Mouse (Mus musculus) intestine, postnatal 0 days (tissue): Measurements from ENCODE around the gene Mecom. TPM values are rescaled to one million over a fixed set of nuclear protein-coding genes. Genes with fewer than 3 reads are reported as not detected.
A peak's percentile ranks its signal among the peaks of the same experiment; 100 is the strongest.
"Not testable (repeated sequence)": the region's sequence is repeated elsewhere in the genome, so short reads cannot be mapped to it uniquely, and the experiment has no call there.

ENCODE experiments used
- ATAC-seq: fragments of 200-750 bp; cut with Nextera tagmentation; 2 replicates; pipeline ENCODE4 v1.8.0; 2017; ENCODE audit warnings: mild to moderate bottlenecking, moderate TSS enrichment, moderate library complexity
- H3K27ac ChIP-seq: fragments of 300-500 bp; sonication (generic); 2 replicates; pipeline ENCODE4 v1.5.1; 2014; ENCODE audit warnings: mild to moderate bottlenecking, low read depth, low read length, moderate library complexity
- H3K27me3 ChIP-seq: fragments of 300-500 bp; sonication (generic); replicated peaks from 2 replicates; pipeline ENCODE4 v1.6.1; 2014; ENCODE audit warnings: low read length, mixed read lengths; ENCODE audit not compliant: control insufficient read depth, insufficient read depth
- H3K36me3 ChIP-seq: fragments of 300-500 bp; sonication (generic); 2 replicates; pipeline ENCODE4 v1.6.1; 2014; ENCODE audit warnings: mild to moderate bottlenecking, moderate library complexity; ENCODE audit not compliant: control insufficient read depth, insufficient read depth
- H3K4me1 ChIP-seq: fragments of 300-500 bp; sonication (generic); replicated peaks from 2 replicates; pipeline ENCODE4 v1.6.1; 2014; ENCODE audit warnings: antibody characterized with exemption, low read length, mixed read lengths; ENCODE audit not compliant: control insufficient read depth, insufficient read depth
- H3K4me2 ChIP-seq: fragments of 300-500 bp; sonication (generic); replicated peaks from 2 replicates; pipeline ENCODE4 v1.6.1; 2014; ENCODE audit warnings: low read depth, mild to moderate bottlenecking, moderate library complexity
- H3K4me3 ChIP-seq: fragments of 300-500 bp; sonication (generic); 2 replicates; pipeline ENCODE4 v1.5.1; 2014; ENCODE audit warnings: low read depth, low read length
- H3K9ac ChIP-seq: fragments of 300-500 bp; sonication (generic); 2 replicates; pipeline ENCODE4 v1.6.1; 2014; ENCODE audit warnings: mild to moderate bottlenecking, low read depth, low read length
- H3K9me3 ChIP-seq: fragments of 300-500 bp; sonication (generic); 2 replicates; pipeline ENCODE4 v1.6.1; 2016; ENCODE audit warnings: mixed run types; ENCODE audit not compliant: control insufficient read depth
- CTCF ChIP-seq: sonication (generic); IDR thresholded peaks from 2 replicates; pipeline ENCODE4 v1.5.1; 2016; ENCODE audit warnings: low read depth, mild to moderate bottlenecking, control low read depth, antibody characterized with exemption, moderate library complexity
- WGBS: fragments of 180-500 bp; shearing (Covaris S2); extraction: QIAGEN DNeasy Blood & Tissue Kit; methylation state at CpG from one replicate; pipeline ENCODE4 v1.1.7; 2014; 5-methylcytosine and 5-hydroxymethylcytosine counted together
- polyA plus RNA-seq: library from polyadenylated mRNA; unstranded; fragments of >200 nt; fragmentation: Nextera tagmentation; extraction: Ambion mirVana; gene quantifications from 2 replicates; pipeline ENCODE4 v1.2.1, GENCODE M21; 2015

Gene Mecom
- polyA plus RNA-seq, 1 experiment from 2014 or later, result 7.7 TPM

- WGBS, result 43% methylated on average over 11 of the region's 11 CpGs
- H3K4me3 ChIP-seq, result no peak overlapping the region
- no peaks in the 10 kb centered on the region for H3K27me3 ChIP-seq
- no peaks in the 10 kb centered on the region for H3K36me3 ChIP-seq
- no peak overlapping the region for H3K27ac ChIP-seq
- ATAC-seq, result no peak
- no peak overlapping the region for H3K9ac ChIP-seq
- H3K4me2 ChIP-seq, result peak overlapping the region; percentile 17; the same call in 1 of the 2 replicates
- TF ChIP-seq CTCF, result no peak
- H3K4me1 ChIP-seq, result no peaks in the 10 kb centered on the region
- no peaks in the 10 kb centered on the region for H3K9me3 ChIP-seq
These were observed 908 bp downstream of the Mecom start for GRCm38 (mm10) chr3:30546831-30547369.

- no peaks in the 10 kb centered on the region for H3K9me3 ChIP-seq
- 54% methylated on average over 13 of the region's 13 CpGs for WGBS
- H3K4me2 ChIP-seq, result peak overlapping the region; percentile 17; the same call in 1 of the 2 replicates
- no peak overlapping the region for H3K9ac ChIP-seq
- H3K36me3 ChIP-seq, result no peaks in the 10 kb centered on the region
- no peak for TF ChIP-seq CTCF
- no peak overlapping the region for H3K27ac ChIP-seq
- ATAC-seq, result no peak
- no peaks in the 10 kb centered on the region for H3K27me3 ChIP-seq
- no peak overlapping the region for H3K4me3 ChIP-seq
- H3K4me1 ChIP-seq, result no peaks in the 10 kb centered on the region
These were observed 1.4 kb downstream of the Mecom start for GRCm38 (mm10) chr3:30546366-30546765.

GRCm38 (mm10) chr3:30545246-30545645, 2.6 kb downstream of the Mecom start:
- no peaks in the 10 kb centered on the region for H3K27me3 ChIP-seq
- WGBS, result 87% methylated on average over 5 of the region's 5 CpGs

GRCm38 (mm10) chr3:30544305-30544704, 3.5 kb downstream of the Mecom start:
- Histone ChIP-seq H3K27me3 (no peaks in the 10 kb centered on the region), H3K36me3 (no peaks in the 10 kb centered on the region), H3K27ac (no peak overlapping the region), H3K9me3 (no peaks in the 10 kb centered on the region), H3K4me3 (no peak overlapping the region), H3K4me2 (no peak overlapping the region), H3K4me1 (no peaks in the 10 kb centered on the region), H3K9ac (no peak overlapping the region)
- WGBS, result 54% methylated on average over 5 of the region's 5 CpGs
- TF ChIP-seq CTCF, result no peak
- no peak for ATAC-seq

More at GRCm38 (mm10) chr3:30545246-30545645, 2.6 kb downstream of the Mecom start:
- ATAC-seq, result no peak
- TF ChIP-seq CTCF, result no peak
- no peaks in the 10 kb centered on the region for H3K36me3 ChIP-seq
- no peak overlapping the region for H3K4me3 ChIP-seq
- no peak overlapping the region for H3K9ac ChIP-seq
- H3K4me1 ChIP-seq, result no peaks in the 10 kb centered on the region
- H3K27ac ChIP-seq, result no peak overlapping the region
- H3K4me2 ChIP-seq, result no peak overlapping the region
- H3K9me3 ChIP-seq, result no peaks in the 10 kb centered on the region

GRCm38 (mm10) chr3:30535821-30536220, 12.0 kb downstream of the Mecom start:
- Histone ChIP-seq H3K36me3 (no peaks in the 10 kb centered on the region), H3K4me3 (no peak overlapping the region), H3K4me2 (no peak overlapping the region), H3K27ac (no peak overlapping the region), H3K9ac (no peak overlapping the region), H3K9me3 (no peaks in the 10 kb centered on the region), H3K27me3 (no peaks in the 10 kb centered on the region), H3K4me1 (no peaks in the 10 kb centered on the region)
- ATAC-seq, result no peak
- no peak for TF ChIP-seq CTCF
- 65% methylated on average over 11 of the region's 11 CpGs for WGBS

- peaks cover 31% of the 10 kb centered on the region for H3K27me3 ChIP-seq
- not testable (repeated sequence) for H3K4me3 ChIP-seq, H3K4me1 ChIP-seq, H3K4me2 ChIP-seq, ATAC-seq, H3K9me3 ChIP-seq, H3K27ac ChIP-seq, H3K36me3 ChIP-seq, H3K9ac ChIP-seq
- WGBS, result 47% methylated on average over 3 of the region's 3 CpGs
These were observed 27.1 kb downstream of the Mecom start for GRCm38 (mm10) chr3:30520751-30521150.

GRCm38 (mm10) chr3:30519425-30519824, 28.4 kb downstream of the Mecom start:
- WGBS, result 55% methylated on average over 1 of the region's 1 CpGs
- no peaks in the 10 kb centered on the region for H3K4me1 ChIP-seq
- no peak overlapping the region for H3K9ac ChIP-seq

More at GRCm38 (mm10) chr3:30519425-30519824, 28.4 kb downstream of the Mecom start:
- ATAC-seq, result no peak
- TF ChIP-seq CTCF, result no peak
- no peaks in the 10 kb centered on the region for H3K9me3 ChIP-seq
- no peak overlapping the region for H3K4me2 ChIP-seq
- H3K36me3 ChIP-seq, result no peaks in the 10 kb centered on the region
- H3K4me3 ChIP-seq, result no peak overlapping the region
- H3K27ac ChIP-seq, result no peak overlapping the region
- peaks cover 44% of the 10 kb centered on the region for H3K27me3 ChIP-seq
